In genomic region chr11:116810528-116810927, GRCm38 (mm10) we compare ENCODE assay signal across 13 mouse cellular contexts. TPM values are rescaled to one million over a fixed set of nuclear protein-coding genes. Genes with fewer than 3 reads are reported as not detected.
DNase-seq lines count a peak whose midpoint lies in the region; ATAC-seq and TF ChIP-seq lines count a peak whose summit lies in the region.
"Had no signal": no experiment of that assay in that cellular context is flagged by ENCODE, and none has a peak within 500 bp of the region (broad histone marks: within the 10 kb centered on the region; RNA-seq: fewer than 3 reads in every experiment).

No protein-coding gene starts in this region.

- no peaks in the 10 kb centered on the region for H3K27me3 ChIP-seq in forebrain, embryonic 11.5 days (ENCODE audit: control insufficient read depth, insufficient read depth, low read length)
- H3K27me3 ChIP-seq in hindbrain, embryonic 16.5 days (replicated peaks; ENCODE audit: control insufficient read depth, insufficient read depth, low read length), result no peaks in the 10 kb centered on the region
- no peaks in the 10 kb centered on the region for H3K27me3 ChIP-seq in neural tube, embryonic 15.5 days (replicated peaks)
- H3K27me3 ChIP-seq: lung, embryonic 15.5 days had no signal

- peaks cover 36% of the 10 kb centered on the region for H3K4me1 ChIP-seq in forebrain, embryonic 11.5 days (replicated peaks; ENCODE audit: control insufficient read depth, insufficient read depth, low read length)
- peaks cover 60% of the 10 kb centered on the region for H3K4me1 ChIP-seq in hindbrain, embryonic 16.5 days (ENCODE audit: control insufficient read depth, insufficient read depth, low read depth, low read length)
- peaks cover 73% of the 10 kb centered on the region for H3K4me1 ChIP-seq in neural tube, embryonic 15.5 days

- H3K4me3 ChIP-seq in left cerebral cortex, adult 2 months, result no peak overlapping the region
- H3K4me3 ChIP-seq in forebrain, embryonic 11.5 days (ENCODE audit: low read depth, low read length), result no peak overlapping the region
- peak overlapping the region; percentile 30; the same call in 1 of the 2 replicates for H3K4me3 ChIP-seq in hindbrain, embryonic 16.5 days (ENCODE audit: low read length)
- H3K4me3 ChIP-seq in neural tube, embryonic 15.5 days (replicated peaks), result no peak overlapping the region
- H3K4me3 ChIP-seq: myocyte had no signal

- peak overlapping the region; percentile 74; the same call in 1 of the 2 replicates for H3K4me2 ChIP-seq in forebrain, embryonic 11.5 days (ENCODE audit: low read depth, low read length, severe bottlenecking)
- H3K4me2 ChIP-seq in hindbrain, embryonic 16.5 days (ENCODE audit: low read length), result peak overlapping the region; percentile 65
- peak overlapping the region; percentile 62 for H3K4me2 ChIP-seq in neural tube, embryonic 15.5 days

- intact Hi-C loops in left cerebral cortex, adult 2 months (cut with DNase I), result loop anchor here (5.0 kb wide), 1 partner anchor 223 kb away; the partner anchor contains the start of gene Aanat
- intact Hi-C loops in left cerebral cortex, postnatal 36 days (cut with DNase I), result no loop called here

- H3K9ac ChIP-seq in forebrain, embryonic 11.5 days (ENCODE audit: low read length), result no peak overlapping the region; the same call in 1 of the 2 replicates
- peak overlapping the region; percentile 73 for H3K9ac ChIP-seq in hindbrain, embryonic 16.5 days (ENCODE audit: low read depth, low read length)
- peak overlapping the region; percentile 48; the same call in 1 of the 2 replicates for H3K9ac ChIP-seq in neural tube, embryonic 15.5 days (replicated peaks)

- WGBS in forebrain, embryonic 11.5 days, result 49% methylated on average over 11 of the region's 11 CpGs
- 25% methylated on average over 11 of the region's 11 CpGs for WGBS in hindbrain, embryonic 16.5 days
- 40% methylated on average over 11 of the region's 11 CpGs for WGBS in neural tube, embryonic 15.5 days

- H3K9me3 ChIP-seq in forebrain, embryonic 11.5 days (ENCODE audit: control insufficient read depth, low read length), result no peaks in the 10 kb centered on the region
- no peaks in the 10 kb centered on the region for H3K9me3 ChIP-seq in hindbrain, embryonic 16.5 days (ENCODE audit: control insufficient read depth, low read length)
- H3K9me3 ChIP-seq in neural tube, embryonic 15.5 days (replicated peaks), result no peaks in the 10 kb centered on the region
- H3K9me3 ChIP-seq: limb, embryonic 12.5 days; lung, embryonic 15.5 days had no signal

- no peak for DNase-seq in left cerebral cortex, adult 2 months (ENCODE audit: extremely low spot score in 1 of 2, low spot score in 2 of 2)
- DNase-seq in left cerebral cortex, postnatal 36 days (ENCODE audit: low spot score in 2 of 2), result no peak
- DNase-seq in forebrain, embryonic 11.5 days (ENCODE audit: low spot score), result peak; percentile 49
- DNase-seq in urinary bladder, postnatal 25 days (ENCODE audit: low spot score), result no peak
- no peak for DNase-seq in frontal cortex, postnatal 10 days (ENCODE audit: low spot score in 2 of 2)
- DNase-seq in right cerebral cortex, postnatal 14 days, result no peak

- peak overlapping the region; percentile 84 for H3K27ac ChIP-seq in left cerebral cortex, adult 2 months
- peak overlapping the region; percentile 84; the same call in 1 of the 2 replicates for H3K27ac ChIP-seq in forebrain, embryonic 11.5 days (ENCODE audit: low read depth, low read length)
- peak overlapping the region; percentile 88 for H3K27ac ChIP-seq in hindbrain, embryonic 16.5 days (ENCODE audit: low read depth, low read length)
- H3K27ac ChIP-seq in neural tube, embryonic 15.5 days (replicated peaks), result peak overlapping the region; percentile 94

- H3K36me3 ChIP-seq in forebrain, embryonic 11.5 days (ENCODE audit: control insufficient read depth, insufficient read depth, low read length), result no peaks in the 10 kb centered on the region
- no peaks in the 10 kb centered on the region for H3K36me3 ChIP-seq in hindbrain, embryonic 16.5 days (ENCODE audit: control insufficient read depth, insufficient read depth, low read length)
- no peaks in the 10 kb centered on the region for H3K36me3 ChIP-seq in neural tube, embryonic 15.5 days
- H3K36me3 ChIP-seq: limb, embryonic 12.5 days; lung, embryonic 15.5 days had no signal

- no peak for ATAC-seq in forebrain, embryonic 11.5 days (replicated peaks; ENCODE audit: low FRiP score)
- ATAC-seq in hindbrain, embryonic 16.5 days, result peak; percentile 11; the same call in 1 of the 2 replicates
- peak; percentile 42 for ATAC-seq in neural tube, embryonic 15.5 days (ENCODE audit: low FRiP score)

- no peak for TF ChIP-seq CTCF in left cerebral cortex, adult 2 months (IDR thresholded peaks at IDR 0.05)

RNA-seq across cellular contexts. Expression of gene Mxra7, which starts 17.3 kb away (rescaled TPM):
- 10 to 100 TPM; 15.3 to 22.5 TPM for total RNA-seq in left cerebral cortex, adult 2 months (2021)
- total RNA-seq in left cerebral cortex, postnatal 36 days (2021), result 10 to 100 TPM; 15.4 to 18.3 TPM
- polyA plus RNA-seq in forebrain, embryonic 11.5 days (2014; fragmentation: Nextera tagmentation; extraction: Ambion mirVana), result 16.8 and 19.6 TPM in 2 replicates
- polyA plus RNA-seq in hindbrain, embryonic 16.5 days (2015; fragmentation: Nextera tagmentation; extraction: Ambion mirVana), result 33.7 and 37.7 TPM in 2 replicates
- polyA plus RNA-seq in neural tube, embryonic 15.5 days (2015; fragmentation: Nextera tagmentation; extraction: Ambion mirVana), result 38.2 and 43.2 TPM in 2 replicates

RNA-seq across cellular contexts. Expression of gene Mettl23, which starts 32.5 kb away (rescaled TPM):
- total RNA-seq in left cerebral cortex, adult 2 months (2021), result 10 to 100 TPM; 23.9 to 26.3 TPM
- 10 to 100 TPM; 24.4 to 29.5 TPM for total RNA-seq in left cerebral cortex, postnatal 36 days (2021)
- polyA plus RNA-seq in forebrain, embryonic 11.5 days (2014; fragmentation: Nextera tagmentation; extraction: Ambion mirVana), result 67.6 and 70.4 TPM in 2 replicates
- polyA plus RNA-seq in hindbrain, embryonic 16.5 days (2015; fragmentation: Nextera tagmentation; extraction: Ambion mirVana), result 62.6 and 62.8 TPM in 2 replicates
- polyA plus RNA-seq in neural tube, embryonic 15.5 days (2015; fragmentation: Nextera tagmentation; extraction: Ambion mirVana), result 64.7 and 66.7 TPM in 2 replicates

RNA-seq across cellular contexts. Expression of gene Jmjd6, which starts 32.7 kb away (rescaled TPM):
- total RNA-seq in left cerebral cortex, adult 2 months (2021), result 10 to 100 TPM; 29.7 to 35.9 TPM
- total RNA-seq in left cerebral cortex, postnatal 36 days (2021), result 10 to 100 TPM; 28.4 to 29.1 TPM
- polyA plus RNA-seq in forebrain, embryonic 11.5 days (2014; fragmentation: Nextera tagmentation; extraction: Ambion mirVana), result 86.8 and 99.5 TPM in 2 replicates
- polyA plus RNA-seq in hindbrain, embryonic 16.5 days (2015; fragmentation: Nextera tagmentation; extraction: Ambion mirVana), result 67.2 and 70.2 TPM in 2 replicates
- 63.2 and 68.6 TPM in 2 replicates for polyA plus RNA-seq in neural tube, embryonic 15.5 days (2015; fragmentation: Nextera tagmentation; extraction: Ambion mirVana)

RNA-seq across cellular contexts. Expression of gene St6galnac1, which starts 35.2 kb away (rescaled TPM):
- total RNA-seq in left cerebral cortex, adult 2 months (2021), result not detected
- not detected for total RNA-seq in left cerebral cortex, postnatal 36 days (2021)
- polyA plus RNA-seq in forebrain, embryonic 11.5 days (2014; fragmentation: Nextera tagmentation; extraction: Ambion mirVana), result not detected in 2 replicates
- polyA plus RNA-seq in hindbrain, embryonic 16.5 days (2015; fragmentation: Nextera tagmentation; extraction: Ambion mirVana), result not detected in 2 replicates
- not detected in 2 replicates for polyA plus RNA-seq in neural tube, embryonic 15.5 days (2015; fragmentation: Nextera tagmentation; extraction: Ambion mirVana)
- total RNA-seq: gastrocnemius, postnatal 4 days; heart, postnatal 4 days had no signal
- polyA plus RNA-seq: limb, embryonic 12.5 days; lung, embryonic 15.5 days; myocyte had no signal

RNA-seq across cellular contexts. Expression of gene Mfsd11, which starts 41.7 kb away (rescaled TPM):
- 10 to 100 TPM; 39.3 to 41.8 TPM for total RNA-seq in left cerebral cortex, adult 2 months (2021)
- total RNA-seq in left cerebral cortex, postnatal 36 days (2021), result 10 to 100 TPM; 33.2 to 41.6 TPM
- 27.9 and 31.0 TPM in 2 replicates for polyA plus RNA-seq in forebrain, embryonic 11.5 days (2014; fragmentation: Nextera tagmentation; extraction: Ambion mirVana)
- polyA plus RNA-seq in hindbrain, embryonic 16.5 days (2015; fragmentation: Nextera tagmentation; extraction: Ambion mirVana), result 52.1 and 52.7 TPM in 2 replicates
- 43.5 and 51.6 TPM in 2 replicates for polyA plus RNA-seq in neural tube, embryonic 15.5 days (2015; fragmentation: Nextera tagmentation; extraction: Ambion mirVana)
